Mouse (Mus musculus) midbrain, embryonic 16.5 days (tissue): ENCODE results near the gene Atp10a. TPM values are rescaled to one million over a fixed set of nuclear protein-coding genes. Genes with fewer than 3 reads are reported as not detected.

Experiments used
- ATAC-seq: fragments of 200-750 bp; cut with Nextera tagmentation; 2 replicates; pipeline ENCODE4 v1.8.0; 2017; ENCODE audit warnings: moderate TSS enrichment
- H3K27ac ChIP-seq: fragments of 300-500 bp; sonication (generic); 2 replicates; pipeline ENCODE4 v1.5.1; 2014; ENCODE audit warnings: mild to moderate bottlenecking, low read length, mixed read lengths
- H3K27me3 ChIP-seq: fragments of 300-500 bp; sonication (generic); 2 replicates; pipeline ENCODE4 v1.6.1; 2014; ENCODE audit warnings: low read depth, low read length, mixed read lengths; ENCODE audit not compliant: control insufficient read depth, insufficient read depth
- H3K36me3 ChIP-seq: fragments of 300-500 bp; sonication (generic); 2 replicates; pipeline ENCODE4 v1.6.1; 2014; ENCODE audit warnings: mild to moderate bottlenecking, low read length, moderate library complexity, mixed read lengths; ENCODE audit not compliant: control insufficient read depth, insufficient read depth
- H3K4me1 ChIP-seq: fragments of 300-500 bp; sonication (generic); 2 replicates; pipeline ENCODE4 v1.6.1; 2014; ENCODE audit warnings: mild to moderate bottlenecking, low read length, mixed read lengths; ENCODE audit not compliant: control insufficient read depth, insufficient read depth
- H3K4me2 ChIP-seq: fragments of 300-500 bp; sonication (generic); 2 replicates; pipeline ENCODE4 v1.6.1; 2014; ENCODE audit warnings: mild to moderate bottlenecking, low read length, mixed read lengths
- H3K4me3 ChIP-seq: fragments of 300-500 bp; sonication (generic); 2 replicates; pipeline ENCODE4 v1.5.1; 2014; ENCODE audit warnings: low read depth, mild to moderate bottlenecking, low read length, moderate library complexity, mixed read lengths
- H3K9ac ChIP-seq: fragments of 300-500 bp; sonication (generic); 2 replicates; pipeline ENCODE4 v1.6.1; 2014; ENCODE audit warnings: low read depth, low read length, mixed read lengths
- H3K9me3 ChIP-seq: fragments of 300-500 bp; sonication (generic); replicated peaks from 2 replicates; pipeline ENCODE4 v1.6.1; 2014; ENCODE audit warnings: mild to moderate bottlenecking, low read length, mixed read lengths; ENCODE audit not compliant: control insufficient read depth, poor library complexity, severe bottlenecking
- WGBS: fragments of 180-500 bp; shearing (Covaris S2); extraction: QIAGEN DNeasy Blood & Tissue Kit; methylation state at CpG from one replicate; pipeline ENCODE4 v1.1.7; 2014; 5-methylcytosine and 5-hydroxymethylcytosine counted together
- polyA plus RNA-seq: library from polyadenylated mRNA; unstranded; fragments of >200 nt; fragmentation: Nextera tagmentation; extraction: Ambion mirVana; gene quantifications from 2 replicates; pipeline ENCODE4 v1.2.1, GENCODE M21; 2015

The Atp10a gene
- polyA plus RNA-seq, 1 experiment from 2014 or later, result 1.2 TPM

- no peak overlapping the region for H3K4me2 ChIP-seq
- no peaks in the 10 kb centered on the region for H3K27me3 ChIP-seq
- no peak overlapping the region for H3K9ac ChIP-seq
- no peaks in the 10 kb centered on the region for H3K4me1 ChIP-seq
- no peak overlapping the region for H3K4me3 ChIP-seq
- 95% methylated on average over 4 of the region's 4 CpGs for WGBS
- H3K9me3 ChIP-seq, result no peaks in the 10 kb centered on the region
- no peak for ATAC-seq
- no peak overlapping the region for H3K27ac ChIP-seq
- no peaks in the 10 kb centered on the region for H3K36me3 ChIP-seq
Measured at GRCm38 (mm10) chr7:58740842-58741241, 84.9 kb downstream of the Atp10a start.

- Histone ChIP-seq H3K4me2 (no peak overlapping the region), H3K27me3 (no peaks in the 10 kb centered on the region), H3K9ac (no peak overlapping the region), H3K4me1 (no peaks in the 10 kb centered on the region), H3K27ac (no peak overlapping the region), H3K4me3 (no peak overlapping the region), H3K9me3 (no peaks in the 10 kb centered on the region), H3K36me3 (no peaks in the 10 kb centered on the region)
- WGBS, result 80% methylated on average over 4 of the region's 4 CpGs
- no peak for ATAC-seq
Measured at GRCm38 (mm10) chr7:58742009-58742408, 86.0 kb downstream of the Atp10a start.

- no peak for ATAC-seq
- Histone ChIP-seq H3K4me3 (no peak overlapping the region), H3K27ac (no peak overlapping the region), H3K9me3 (no peaks in the 10 kb centered on the region), H3K27me3 (no peaks in the 10 kb centered on the region), H3K9ac (no peak overlapping the region), H3K4me1 (no peaks in the 10 kb centered on the region), H3K36me3 (no peaks in the 10 kb centered on the region), H3K4me2 (no peak overlapping the region)
- 43% methylated on average over 1 of the region's 1 CpGs for WGBS
Measured at GRCm38 (mm10) chr7:58742648-58743047, 86.7 kb downstream of the Atp10a start.

- no peaks in the 10 kb centered on the region for H3K4me1 ChIP-seq
- WGBS, result 76% methylated on average over 4 of the region's 4 CpGs
- no peak overlapping the region for H3K27ac ChIP-seq
- H3K27me3 ChIP-seq, result no peaks in the 10 kb centered on the region
- no peak for ATAC-seq
- H3K4me3 ChIP-seq, result no peak overlapping the region
- H3K9ac ChIP-seq, result no peak overlapping the region
- no peak overlapping the region for H3K4me2 ChIP-seq
- no peaks in the 10 kb centered on the region for H3K36me3 ChIP-seq
- H3K9me3 ChIP-seq, result no peaks in the 10 kb centered on the region
Measured at GRCm38 (mm10) chr7:58743362-58744320, 87.7 kb downstream of the Atp10a start.

- no peaks in the 10 kb centered on the region for H3K9me3 ChIP-seq
- H3K4me1 ChIP-seq, result no peaks in the 10 kb centered on the region
- WGBS, result 66% methylated on average over 5 of the region's 5 CpGs
- no peak overlapping the region for H3K27ac ChIP-seq
- H3K9ac ChIP-seq, result no peak overlapping the region
- no peak for ATAC-seq
- no peaks in the 10 kb centered on the region for H3K36me3 ChIP-seq
- no peak overlapping the region for H3K4me3 ChIP-seq
- H3K27me3 ChIP-seq, result no peaks in the 10 kb centered on the region
- no peak overlapping the region for H3K4me2 ChIP-seq
Measured at GRCm38 (mm10) chr7:58746817-58747216, 90.9 kb downstream of the Atp10a start.

GRCm38 (mm10) chr7:58749904-58750612 is 94.1 kb downstream of the Atp10a start:
- ATAC-seq, result no peak
- H3K4me2 ChIP-seq, result no peak overlapping the region
- H3K4me3 ChIP-seq, result no peak overlapping the region
- 92% methylated on average over 6 of the region's 6 CpGs for WGBS
- H3K9ac ChIP-seq, result no peak overlapping the region
- no peaks in the 10 kb centered on the region for H3K4me1 ChIP-seq
- no peaks in the 10 kb centered on the region for H3K9me3 ChIP-seq
- H3K36me3 ChIP-seq, result no peaks in the 10 kb centered on the region
- H3K27me3 ChIP-seq, result no peaks in the 10 kb centered on the region
- H3K27ac ChIP-seq, result no peak overlapping the region

- no peak for ATAC-seq
- WGBS, result 80% methylated on average over 5 of the region's 5 CpGs
- Histone ChIP-seq H3K9ac (no peak overlapping the region), H3K4me3 (no peak overlapping the region), H3K27ac (no peak overlapping the region), H3K9me3 (no peaks in the 10 kb centered on the region), H3K27me3 (no peaks in the 10 kb centered on the region), H3K4me1 (no peaks in the 10 kb centered on the region), H3K36me3 (no peaks in the 10 kb centered on the region), H3K4me2 (no peak overlapping the region)
Measured at GRCm38 (mm10) chr7:58752041-58752440, 96.1 kb downstream of the Atp10a start.

- no peaks in the 10 kb centered on the region for H3K36me3 ChIP-seq
- no peak overlapping the region for H3K27ac ChIP-seq
- H3K4me1 ChIP-seq, result no peaks in the 10 kb centered on the region
- H3K4me3 ChIP-seq, result no peak overlapping the region
- 76% methylated on average over 1 of the region's 1 CpGs for WGBS
- H3K9ac ChIP-seq, result no peak overlapping the region
- no peak overlapping the region for H3K4me2 ChIP-seq
- no peaks in the 10 kb centered on the region for H3K9me3 ChIP-seq
- no peak for ATAC-seq
- H3K27me3 ChIP-seq, result no peaks in the 10 kb centered on the region
Measured at GRCm38 (mm10) chr7:58754076-58754475, 98.1 kb downstream of the Atp10a start.

GRCm38 (mm10) chr7:58754536-58754935 is 98.6 kb downstream of the Atp10a start:
- no peak overlapping the region for H3K9ac ChIP-seq
- H3K9me3 ChIP-seq, result no peaks in the 10 kb centered on the region
- no peak overlapping the region for H3K4me3 ChIP-seq
- no peaks in the 10 kb centered on the region for H3K27me3 ChIP-seq
- H3K36me3 ChIP-seq, result no peaks in the 10 kb centered on the region
- H3K4me1 ChIP-seq, result no peaks in the 10 kb centered on the region
- ATAC-seq, result no peak
- no peak overlapping the region for H3K4me2 ChIP-seq
- no peak overlapping the region for H3K27ac ChIP-seq
- 74% methylated on average over 4 of the region's 4 CpGs for WGBS
